Mouse (Mus musculus) ovary, adult 18-20 months (tissue): ENCODE results near the gene Abcc4.

Source experiments
- DNase-seq: peaks from one replicate; pipeline ENCODE4 v3.0.0; 2022; ENCODE audit warnings: low spot score, mixed read lengths

The Abcc4 gene

GRCm38 (mm10) chr14:118506591-118507146, 199.3 kb downstream of the Abcc4 start:
- DNase-seq = no peak

- no peak for DNase-seq
Observed at GRCm38 (mm10) chr14:118496767-118497166, 209.3 kb downstream of the Abcc4 start.

GRCm38 (mm10) chr14:118495458-118495857, 210.6 kb downstream of the Abcc4 start:
- no peak for DNase-seq

GRCm38 (mm10) chr14:118491708-118492107, 214.3 kb downstream of the Abcc4 start:
- DNase-seq = no peak

GRCm38 (mm10) chr14:118491300-118491699, 214.7 kb downstream of the Abcc4 start:
- DNase-seq = no peak

GRCm38 (mm10) chr14:118490525-118490924, 215.5 kb downstream of the Abcc4 start:
- DNase-seq = no peak

- no peak for DNase-seq
Observed at GRCm38 (mm10) chr14:118486349-118486748, 219.7 kb downstream of the Abcc4 start.

- DNase-seq = no peak
Observed at GRCm38 (mm10) chr14:118485646-118486045, 220.4 kb downstream of the Abcc4 start.

GRCm38 (mm10) chr14:118482320-118482719, 223.7 kb downstream of the Abcc4 start:
- DNase-seq = no peak

GRCm38 (mm10) chr14:118481779-118482178, 224.2 kb downstream of the Abcc4 start:
- no peak for DNase-seq

GRCm38 (mm10) chr14:118476329-118476728, 229.7 kb downstream of the Abcc4 start:
- DNase-seq = no peak

- DNase-seq = no peak
Observed at GRCm38 (mm10) chr14:118475100-118475454, 230.9 kb downstream of the Abcc4 start.

GRCm38 (mm10) chr14:118474226-118475099, 231.6 kb downstream of the Abcc4 start:
- no peak for DNase-seq

GRCm38 (mm10) chr14:118473831-118474193, 232.2 kb downstream of the Abcc4 start:
- no peak for DNase-seq

- no peak for DNase-seq
Observed at GRCm38 (mm10) chr14:118473188-118473830, 232.7 kb downstream of the Abcc4 start.

GRCm38 (mm10) chr14:118465331-118465730, 240.7 kb downstream of the Abcc4 start:
- DNase-seq = no peak

GRCm38 (mm10) chr14:118464401-118464800, 241.6 kb downstream of the Abcc4 start:
- DNase-seq = no peak

GRCm38 (mm10) chr14:118452572-118452971, 253.4 kb downstream of the Abcc4 start:
- DNase-seq = no peak

GRCm38 (mm10) chr14:118440155-118440554, 265.9 kb downstream of the Abcc4 start:
- no peak for DNase-seq

- DNase-seq = no peak
Observed at GRCm38 (mm10) chr14:118437156-118437931, 268.7 kb downstream of the Abcc4 start.

GRCm38 (mm10) chr14:118436791-118437155, 269.2 kb downstream of the Abcc4 start:
- DNase-seq = no peak

- DNase-seq = no peak
Observed at GRCm38 (mm10) chr14:118435676-118436330, 270.2 kb downstream of the Abcc4 start.
